Mouse (Mus musculus): ENCODE results near the gene Nell1. TPM values are rescaled to one million over a fixed set of nuclear protein-coding genes. Genes with fewer than 3 reads are reported as not detected.
"Not testable (repeated sequence)": the region's sequence is repeated elsewhere in the genome, so short reads cannot be mapped to it uniquely, and the experiment has no call there.

Gene Nell1
- polyA plus RNA-seq (2015; fragmentation: Nextera tagmentation; extraction: Ambion mirVana): 4.0 and 4.1 TPM in 2 replicates

DNA sequence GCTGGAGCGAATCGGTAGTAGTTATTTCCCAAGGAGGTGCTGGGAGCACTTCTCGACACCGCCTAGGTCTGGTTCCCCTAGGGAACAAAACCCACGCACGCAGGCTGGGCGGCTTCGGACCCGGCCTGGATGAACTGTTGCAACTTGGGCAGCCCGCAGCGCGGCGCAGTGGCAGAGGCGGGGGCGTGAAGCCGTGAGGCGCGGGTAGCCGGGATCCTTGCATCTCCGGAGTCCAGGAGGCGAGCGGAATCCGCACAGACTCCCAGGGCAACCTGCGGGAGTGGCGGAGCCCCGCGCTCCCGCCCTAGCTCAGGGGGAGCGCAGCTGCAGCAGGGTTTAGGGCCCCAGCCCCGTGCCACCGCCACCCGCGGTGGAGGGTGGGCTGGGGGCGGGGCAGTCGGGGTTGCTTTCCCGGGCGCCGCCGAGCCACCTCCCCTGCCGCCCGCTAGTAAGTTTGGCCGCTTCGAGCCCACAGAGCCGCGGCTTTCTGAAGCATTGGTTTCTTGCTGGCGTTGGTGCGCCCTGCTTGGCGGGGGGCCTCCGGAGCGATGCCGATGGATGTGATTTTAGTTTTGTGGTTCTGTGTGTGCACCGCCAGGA, at the start of gene Nell1:
TSS of gene Nell1 (plus strand) at position 24 of the 600 bp plus-strand sequence.
- Histone ChIP-seq H3K9me3 (no peaks in the 10 kb centered on the region), H3K27me3 (peaks cover 93% of the 10 kb centered on the region), H3K9ac (peak within 1 kb of the TSS; percentile 67), H3K36me3 (no peaks in the 10 kb centered on the region), H3K27ac (no peak within 1 kb of the TSS), H3K4me3 (peak within 1 kb of the TSS; percentile 53), H3K4me2 (peak within 1 kb of the TSS; percentile 93), H3K4me1 (peaks cover 24% of the 10 kb centered on the region)
- peak; percentile 61; the same call in 1 of the 2 replicates for ATAC-seq (ENCODE audit: insufficient number of reproducible peaks, insufficient read depth, low FRiP score, low TSS enrichment, low read depth)
- under 1% methylated on average over 50 of the region's 52 CpGs for WGBS

DNA sequence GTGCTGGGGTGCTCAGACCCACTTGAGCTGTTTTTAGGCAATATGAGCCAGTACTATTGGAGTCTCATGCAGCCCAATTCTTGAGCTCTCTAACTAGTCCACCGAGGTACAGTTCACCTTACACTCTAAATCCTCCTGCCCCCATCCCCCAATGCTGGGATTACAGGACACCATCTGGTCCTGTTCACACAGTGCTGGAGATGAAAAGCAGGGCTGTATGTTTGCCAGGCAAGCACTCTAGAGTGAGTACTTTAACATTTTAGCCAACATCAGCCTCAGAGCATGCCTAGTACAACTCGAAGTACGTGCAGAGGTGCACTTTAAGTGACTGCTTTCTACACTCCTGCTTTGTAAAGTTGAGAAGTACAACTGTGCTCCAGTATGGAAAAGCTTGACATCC, 46.1 kb upstream of the Nell1 start:
- Histone ChIP-seq H3K27me3 (peaks cover 19% of the 10 kb centered on the region; the same call in 1 of the 2 replicates), H3K4me2 (no peak overlapping the region), H3K9me3 (no peaks in the 10 kb centered on the region), H3K4me1 (no peaks in the 10 kb centered on the region), H3K9ac (no peak overlapping the region), H3K36me3 (no peaks in the 10 kb centered on the region), H3K27ac (no peak overlapping the region), H3K4me3 (no peak overlapping the region)
- ATAC-seq (ENCODE audit: insufficient number of reproducible peaks, insufficient read depth, low FRiP score, low TSS enrichment, low read depth): no peak
- 44% methylated on average over 3 of the region's 3 CpGs for WGBS

GRCm38 (mm10) chr7:49929999-49930398, 44.7 kb upstream of the Nell1 start:
- Histone ChIP-seq H3K9ac (no peak overlapping the region), H3K27me3 (peaks cover 13% of the 10 kb centered on the region; the same call in 1 of the 2 replicates), H3K9me3 (no peaks in the 10 kb centered on the region), H3K4me3 (no peak overlapping the region), H3K27ac (no peak overlapping the region), H3K36me3 (no peaks in the 10 kb centered on the region), H3K4me2 (no peak overlapping the region), H3K4me1 (no peaks in the 10 kb centered on the region)
- ATAC-seq (ENCODE audit: insufficient number of reproducible peaks, insufficient read depth, low FRiP score, low TSS enrichment, low read depth): no peak
- WGBS: 58% methylated on average over 4 of the region's 4 CpGs

DNA sequence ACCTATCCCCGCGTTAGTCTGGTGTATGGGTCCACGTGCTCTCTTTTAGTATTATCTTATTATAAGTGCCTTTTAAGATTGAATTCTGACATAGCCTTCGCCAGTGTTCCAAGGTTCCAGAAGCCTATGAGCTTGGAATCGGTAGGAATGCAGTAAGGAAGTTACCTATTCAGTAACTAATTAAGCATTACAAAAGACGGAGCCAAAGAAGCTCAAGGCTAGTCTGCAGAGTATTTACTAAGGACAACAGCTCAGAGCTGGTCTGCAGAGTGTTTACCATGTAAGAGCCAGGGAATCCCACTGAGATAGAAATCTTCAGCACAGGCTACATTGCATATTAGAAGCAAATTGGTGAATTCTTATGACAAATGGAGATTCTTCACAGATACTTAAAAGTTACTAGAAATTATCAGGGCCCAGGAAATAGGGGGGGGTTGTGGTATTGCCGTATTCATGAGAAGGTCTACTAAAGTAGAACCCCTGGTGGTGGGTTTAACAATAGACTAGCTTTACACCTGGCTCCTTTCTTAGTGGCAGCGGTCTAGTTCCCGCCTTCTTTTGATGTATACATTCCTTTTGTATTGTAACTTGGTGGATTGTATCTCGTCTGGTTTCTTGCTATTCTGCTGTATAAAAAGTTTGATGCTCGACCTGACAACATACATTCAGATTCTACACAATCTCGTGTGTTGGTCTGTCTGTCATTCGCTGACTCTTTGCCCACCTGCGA, 41.1 kb upstream of the Nell1 start:
- not testable (repeated sequence) for H3K9me3 ChIP-seq; H3K4me3 ChIP-seq; H3K27me3 ChIP-seq; H3K4me2 ChIP-seq; H3K27ac ChIP-seq; H3K36me3 ChIP-seq; H3K4me1 ChIP-seq; ATAC-seq (ENCODE audit: insufficient number of reproducible peaks, insufficient read depth, low FRiP score, low TSS enrichment, low read depth); H3K9ac ChIP-seq
- 82% methylated on average over 14 of the region's 14 CpGs for WGBS

DNA sequence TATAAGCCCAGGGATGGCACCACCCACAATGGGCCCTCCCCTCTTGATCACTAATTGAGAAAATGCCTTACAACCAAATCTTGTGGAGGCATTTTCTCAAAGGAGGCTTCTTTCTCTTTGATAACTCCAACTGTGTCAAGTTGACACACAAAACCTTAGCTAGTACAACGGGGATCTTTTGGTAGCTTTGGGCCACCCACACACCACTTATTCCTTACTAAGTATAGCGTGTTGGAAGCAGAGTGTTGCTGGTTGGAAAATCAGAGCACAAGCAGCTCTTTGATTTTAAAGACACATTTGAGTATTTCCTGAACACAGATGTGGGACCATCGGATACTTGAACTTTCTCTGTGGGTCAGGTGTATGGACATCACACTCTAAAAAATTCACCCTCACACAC, 37.8 kb upstream of the Nell1 start:
- WGBS: 81% methylated on average over 3 of the region's 3 CpGs
- Histone ChIP-seq H3K9ac (no peak overlapping the region), H3K27me3 (peaks cover 7% of the 10 kb centered on the region; the same call in 1 of the 2 replicates), H3K36me3 (no peaks in the 10 kb centered on the region), H3K27ac (no peak overlapping the region), H3K4me3 (no peak overlapping the region), H3K4me1 (no peaks in the 10 kb centered on the region), H3K9me3 (no peaks in the 10 kb centered on the region), H3K4me2 (no peak overlapping the region)
- no peak for ATAC-seq (ENCODE audit: insufficient number of reproducible peaks, insufficient read depth, low FRiP score, low TSS enrichment, low read depth)

DNA sequence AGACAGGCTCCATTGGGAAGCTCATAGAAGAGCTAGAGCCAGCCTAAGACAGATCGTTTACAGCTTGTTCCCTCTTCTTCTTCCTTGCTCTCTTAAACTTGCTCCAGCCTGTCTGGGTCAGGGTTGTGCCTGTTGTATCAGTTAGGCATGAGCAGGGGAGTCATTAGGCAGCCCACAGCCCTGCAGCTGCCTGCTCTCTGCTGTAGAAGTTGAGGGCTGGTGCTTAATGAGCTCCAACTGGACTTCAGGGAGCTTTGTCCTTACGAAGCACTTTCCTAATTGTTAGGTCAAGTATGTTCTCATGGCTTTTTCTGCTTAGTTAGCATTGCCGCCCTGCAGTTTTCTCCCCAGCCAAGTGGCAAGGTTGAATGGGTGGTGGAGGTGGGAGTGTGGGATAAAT, 32.6 kb upstream of the Nell1 start:
- ATAC-seq (ENCODE audit: insufficient number of reproducible peaks, insufficient read depth, low FRiP score, low TSS enrichment, low read depth): no peak
- H3K27me3 ChIP-seq: no peaks in the 10 kb centered on the region; the same call in 1 of the 2 replicates
- H3K9me3 ChIP-seq: no peaks in the 10 kb centered on the region
- no peak overlapping the region for H3K27ac ChIP-seq
- H3K4me3 ChIP-seq: no peak overlapping the region
- no peak overlapping the region for H3K9ac ChIP-seq
- H3K36me3 ChIP-seq: no peaks in the 10 kb centered on the region
- H3K4me1 ChIP-seq: no peaks in the 10 kb centered on the region
- H3K4me2 ChIP-seq: no peak overlapping the region
- 58% methylated on average over 3 of the region's 3 CpGs for WGBS

DNA sequence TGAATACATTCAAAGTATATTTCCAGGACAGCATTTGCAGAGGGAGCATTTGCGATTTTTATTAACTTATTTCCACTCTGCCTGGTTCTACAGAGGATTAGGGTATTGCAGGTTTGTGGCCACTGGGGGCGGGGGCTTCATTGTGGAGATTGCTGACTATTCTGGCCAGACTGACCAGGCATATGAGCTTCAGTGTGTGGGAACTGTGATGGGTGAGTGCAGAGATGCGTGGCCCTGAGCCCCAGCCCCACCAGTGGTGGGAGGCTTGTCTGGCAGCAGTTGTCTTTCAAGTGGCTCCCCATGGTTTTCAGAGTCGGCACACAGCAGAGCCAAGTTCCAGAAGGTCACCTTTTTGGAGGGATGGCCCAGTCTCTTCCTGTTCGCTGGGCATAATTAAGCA, 32.2 kb upstream of the Nell1 start:
- H3K27ac ChIP-seq: no peak overlapping the region
- no peak overlapping the region for H3K9ac ChIP-seq
- no peaks in the 10 kb centered on the region for H3K36me3 ChIP-seq
- no peak for ATAC-seq (ENCODE audit: insufficient number of reproducible peaks, insufficient read depth, low FRiP score, low TSS enrichment, low read depth)
- H3K4me3 ChIP-seq: no peak overlapping the region
- no peaks in the 10 kb centered on the region for H3K9me3 ChIP-seq
- no peak overlapping the region for H3K4me2 ChIP-seq
- H3K4me1 ChIP-seq: no peaks in the 10 kb centered on the region
- no peaks in the 10 kb centered on the region; the same call in 1 of the 2 replicates for H3K27me3 ChIP-seq
- WGBS: 71% methylated on average over 5 of the region's 5 CpGs

- H3K9ac ChIP-seq: no peak overlapping the region
- no peaks in the 10 kb centered on the region for H3K9me3 ChIP-seq
- WGBS: 93% methylated on average over 9 of the region's 9 CpGs
- no peak for ATAC-seq (ENCODE audit: insufficient number of reproducible peaks, insufficient read depth, low FRiP score, low TSS enrichment, low read depth)
- no peaks in the 10 kb centered on the region for H3K36me3 ChIP-seq
- H3K27me3 ChIP-seq: no peaks in the 10 kb centered on the region
- H3K4me2 ChIP-seq: no peak overlapping the region
- no peaks in the 10 kb centered on the region for H3K4me1 ChIP-seq
- no peak overlapping the region for H3K4me3 ChIP-seq
- no peak overlapping the region for H3K27ac ChIP-seq
Observed at GRCm38 (mm10) chr7:49946691-49947090, 28.0 kb upstream of the Nell1 start.

DNA sequence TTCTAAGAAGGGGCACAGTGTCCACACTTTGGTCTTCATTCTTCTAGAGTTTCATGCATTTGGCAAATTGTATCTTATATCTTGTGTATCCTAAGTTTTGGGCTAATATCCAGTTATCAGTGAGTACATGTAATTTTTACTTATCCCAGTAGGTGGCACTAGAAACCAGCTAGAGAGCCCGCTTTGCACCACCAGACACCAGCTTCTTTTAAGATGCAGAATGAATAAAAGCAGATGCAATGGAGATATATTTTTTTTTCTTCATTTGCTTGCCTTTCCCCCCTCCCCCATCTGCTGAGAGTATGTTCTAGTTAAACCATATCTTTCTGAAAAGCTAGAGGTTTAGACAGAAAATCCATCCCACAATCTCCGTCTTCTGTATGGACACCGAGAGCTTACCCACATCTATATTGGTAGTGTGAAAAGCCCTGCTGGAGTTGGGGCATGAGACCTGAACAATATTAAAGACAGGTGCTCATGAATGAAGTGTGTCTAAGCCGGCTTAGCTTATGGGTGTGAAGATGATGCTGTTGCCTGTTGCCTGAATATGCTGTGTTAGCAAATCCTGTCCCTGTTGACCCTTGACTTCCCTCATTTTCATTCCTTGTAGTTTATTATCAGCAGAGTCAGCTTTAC, 21.0 kb upstream of the Nell1 start:
- WGBS: 35% methylated on average over 4 of the region's 4 CpGs
- Histone ChIP-seq H3K9ac (no peak overlapping the region), H3K27ac (no peak overlapping the region), H3K4me1 (no peaks in the 10 kb centered on the region), H3K27me3 (no peaks in the 10 kb centered on the region), H3K4me3 (no peak overlapping the region), H3K36me3 (no peaks in the 10 kb centered on the region), H3K9me3 (no peaks in the 10 kb centered on the region), H3K4me2 (no peak overlapping the region)
- no peak for ATAC-seq (ENCODE audit: insufficient number of reproducible peaks, insufficient read depth, low FRiP score, low TSS enrichment, low read depth)

GRCm38 (mm10) chr7:49954834-49955233, 19.8 kb upstream of the Nell1 start:
- Histone ChIP-seq H3K9me3 (no peaks in the 10 kb centered on the region), H3K36me3 (no peaks in the 10 kb centered on the region), H3K27me3 (no peaks in the 10 kb centered on the region), H3K9ac (no peak overlapping the region), H3K4me3 (no peak overlapping the region), H3K4me2 (no peak overlapping the region), H3K27ac (no peak overlapping the region), H3K4me1 (no peaks in the 10 kb centered on the region)
- no peak for ATAC-seq (ENCODE audit: insufficient number of reproducible peaks, insufficient read depth, low FRiP score, low TSS enrichment, low read depth)
- 69% methylated on average over 7 of the region's 7 CpGs for WGBS

DNA sequence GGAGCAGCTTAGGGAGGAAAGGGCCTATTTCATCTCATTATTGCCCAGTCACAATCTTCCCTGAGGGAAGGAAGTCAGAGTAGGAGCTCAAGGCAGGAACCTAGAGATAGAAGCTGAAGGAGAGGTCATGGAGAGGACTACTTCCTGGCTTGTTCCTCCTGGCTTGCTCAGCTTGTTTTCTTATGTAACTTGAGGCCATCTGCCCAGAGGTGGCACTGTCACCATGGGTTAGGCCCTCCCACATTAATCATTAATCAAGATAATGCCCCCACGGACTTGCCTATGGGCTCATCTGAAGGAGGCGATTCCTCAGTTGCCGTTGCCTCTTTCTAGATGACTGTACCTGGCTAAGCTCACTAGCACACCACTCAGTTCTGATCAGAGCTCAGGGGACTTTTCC, 17.5 kb upstream of the Nell1 start:
- Histone ChIP-seq H3K9ac (no peak overlapping the region), H3K4me1 (no peaks in the 10 kb centered on the region), H3K27me3 (no peaks in the 10 kb centered on the region), H3K4me2 (no peak overlapping the region), H3K36me3 (no peaks in the 10 kb centered on the region), H3K9me3 (no peaks in the 10 kb centered on the region), H3K27ac (no peak overlapping the region), H3K4me3 (no peak overlapping the region)
- ATAC-seq (ENCODE audit: insufficient number of reproducible peaks, insufficient read depth, low FRiP score, low TSS enrichment, low read depth): no peak
- 78% methylated on average over 3 of the region's 3 CpGs for WGBS

GRCm38 (mm10) chr7:49963764-49964163, 10.9 kb upstream of the Nell1 start:
- Histone ChIP-seq H3K4me1 (no peaks in the 10 kb centered on the region), H3K27me3 (no peaks in the 10 kb centered on the region; the same call in 1 of the 2 replicates), H3K36me3 (no peaks in the 10 kb centered on the region), H3K9ac (no peak overlapping the region), H3K9me3 (no peaks in the 10 kb centered on the region), H3K4me3 (no peak overlapping the region), H3K4me2 (no peak overlapping the region), H3K27ac (no peak overlapping the region)
- ATAC-seq (ENCODE audit: insufficient number of reproducible peaks, insufficient read depth, low FRiP score, low TSS enrichment, low read depth): no peak
- 79% methylated on average over 2 of the region's 2 CpGs for WGBS
